Mouse (Mus musculus) C2C12 (cell line): Measurements from ENCODE around the gene Shisal1. TPM values are rescaled to one million over a fixed set of nuclear protein-coding genes. Genes with fewer than 3 reads are reported as not detected.

ENCODE experiments used
- H3K27me3 ChIP-seq: one replicate; pipeline ENCODE4 v1.6.1; 2011; ENCODE audit not compliant: control insufficient read depth, insufficient read depth, insufficient read length
- H3K36me3 ChIP-seq: one replicate; pipeline ENCODE4 v1.6.1; 2011; ENCODE audit not compliant: control insufficient read depth, insufficient read depth
- H3K4me3 ChIP-seq: one replicate; pipeline ENCODE4 v1.5.1; 2011; ENCODE audit warnings: mild to moderate bottlenecking, control low read depth; ENCODE audit not compliant: poor library complexity, insufficient read depth, severe bottlenecking
- H3K79me2 ChIP-seq: one replicate; pipeline ENCODE4 v1.6.1; 2011; ENCODE audit not compliant: control insufficient read depth, insufficient read depth
- H3K79me3 ChIP-seq: one replicate; pipeline ENCODE4 v1.6.1; 2011; ENCODE audit warnings: low read depth, control low read depth
- H3ac ChIP-seq: one replicate; pipeline ENCODE3; 2011; ENCODE audit warnings: low read depth; ENCODE audit not compliant: control insufficient read depth, insufficient read length
- CEBPB ChIP-seq: IDR thresholded peaks from one replicate; pipeline ENCODE4 v1.6.1; 2011; ENCODE audit warnings: low read depth, mild to moderate bottlenecking, control low read depth, moderate library complexity
- CTCF ChIP-seq: IDR thresholded peaks from one replicate; pipeline ENCODE4 v1.5.1; 2011; ENCODE audit not compliant: control insufficient read depth, insufficient read depth, insufficient read length
- FOSL1 ChIP-seq: IDR thresholded peaks from one replicate; pipeline ENCODE4 v1.8.0; 2011; ENCODE audit warnings: mild to moderate bottlenecking, low read length; ENCODE audit not compliant: poor library complexity, insufficient read depth, severe bottlenecking
- MAX ChIP-seq: IDR thresholded peaks from one replicate; pipeline ENCODE4 v1.6.1; 2011; ENCODE audit warnings: mild to moderate bottlenecking, control low read depth
- MYOD1 ChIP-seq: IDR thresholded peaks from one replicate; pipeline ENCODE4 v1.6.1; 2011; ENCODE audit warnings: low read depth; ENCODE audit not compliant: control insufficient read depth, insufficient read length
- MYOG ChIP-seq: IDR thresholded peaks from one replicate; pipeline ENCODE4 v1.6.1; 2011; ENCODE audit not compliant: control insufficient read depth, insufficient read length; ENCODE audit errors: extremely low read depth
- USF1 ChIP-seq: IDR thresholded peaks from one replicate; pipeline ENCODE4 v1.6.1; 2011; ENCODE audit warnings: low read depth, mild to moderate bottlenecking, control low read depth, moderate library complexity
- polyA plus RNA-seq: library from polyadenylated mRNA; unstranded; fragments of >200 nt; fragmentation: generic; extraction: Trizol; gene quantifications from one replicate; pipeline ENCODE4 v1.2.1, GENCODE M21; 2012; ENCODE audit warnings: missing spikeins

Shisal1 gene
- polyA plus RNA-seq, 1 experiment: not detected

GRCm38 (mm10) chr15:84417592-84418265 lies 29.2 kb downstream of the Shisal1 start:
- Histone ChIP-seq H3K27me3 (peaks cover 35% of the 10 kb centered on the region), H3K79me3 (no peaks in the 10 kb centered on the region), H3K36me3 (no peaks in the 10 kb centered on the region)

GRCm38 (mm10) chr15:84417017-84417416 lies 29.9 kb downstream of the Shisal1 start:
- no peak overlapping the region for H3K4me3 ChIP-seq
- H3ac ChIP-seq: no peak overlapping the region
- no peaks in the 10 kb centered on the region for H3K79me2 ChIP-seq
- H3K79me3 ChIP-seq: no peaks in the 10 kb centered on the region
- TF ChIP-seq CTCF (no peak), CEBPB (no peak), MYOD1 (no peak), USF1 (no peak), FOSL1 (no peak), MYOG (no peak), MAX (no peak)
- H3K27me3 ChIP-seq: peaks cover 30% of the 10 kb centered on the region
- H3K36me3 ChIP-seq: no peaks in the 10 kb centered on the region

More at GRCm38 (mm10) chr15:84417592-84418265, 29.2 kb downstream of the Shisal1 start:
- Histone ChIP-seq H3K79me2 (no peaks in the 10 kb centered on the region), H3ac (no peak overlapping the region), H3K4me3 (no peak overlapping the region)
- no peak for TF ChIP-seq FOSL1
- no peak for TF ChIP-seq MYOD1
- TF ChIP-seq CTCF: no peak
- TF ChIP-seq CEBPB: no peak
- no peak for TF ChIP-seq MYOG
- TF ChIP-seq MAX: no peak
- no peak for TF ChIP-seq USF1

- Histone ChIP-seq H3K79me2 (no peaks in the 10 kb centered on the region), H3K79me3 (no peaks in the 10 kb centered on the region), H3ac (no peak overlapping the region), H3K36me3 (no peaks in the 10 kb centered on the region), H3K27me3 (peaks cover 6% of the 10 kb centered on the region), H3K4me3 (no peak overlapping the region)
- TF ChIP-seq CTCF (no peak), FOSL1 (no peak), MAX (no peak), CEBPB (no peak), USF1 (no peak), MYOD1 (no peak), MYOG (no peak)
These were observed 32.7 kb downstream of the Shisal1 start for GRCm38 (mm10) chr15:84414040-84414848.

GRCm38 (mm10) chr15:84412409-84412808 lies 34.5 kb downstream of the Shisal1 start:
- H3K27me3 ChIP-seq: peaks cover 14% of the 10 kb centered on the region
- H3K79me2 ChIP-seq: no peaks in the 10 kb centered on the region
- no peak overlapping the region for H3K4me3 ChIP-seq
- H3ac ChIP-seq: peak overlapping the region; percentile 2
- no peaks in the 10 kb centered on the region for H3K36me3 ChIP-seq
- TF ChIP-seq MYOD1: no peak
- peak; percentile 50 for TF ChIP-seq CEBPB
- TF ChIP-seq MYOG: no peak
- TF ChIP-seq FOSL1: peak; percentile 67
- peak; percentile 34 for TF ChIP-seq MAX
- TF ChIP-seq CTCF: no peak
- TF ChIP-seq USF1: no peak
- no peaks in the 10 kb centered on the region for H3K79me3 ChIP-seq

- Histone ChIP-seq H3K79me3 (no peaks in the 10 kb centered on the region), H3K4me3 (no peak overlapping the region), H3K27me3 (peaks cover 30% of the 10 kb centered on the region), H3K36me3 (no peaks in the 10 kb centered on the region), H3K79me2 (no peaks in the 10 kb centered on the region), H3ac (no peak overlapping the region)
- TF ChIP-seq CEBPB: no peak
- TF ChIP-seq CTCF: no peak
These were observed 36.8 kb downstream of the Shisal1 start for GRCm38 (mm10) chr15:84410052-84410451.

- Histone ChIP-seq H3K27me3 (peaks cover 37% of the 10 kb centered on the region), H3K79me2 (no peaks in the 10 kb centered on the region), H3K36me3 (no peaks in the 10 kb centered on the region), H3K79me3 (no peaks in the 10 kb centered on the region), H3ac (no peak overlapping the region), H3K4me3 (no peak overlapping the region)
- no peak for TF ChIP-seq CEBPB
- TF ChIP-seq MAX: no peak
- no peak for TF ChIP-seq CTCF
- no peak for TF ChIP-seq FOSL1
- no peak for TF ChIP-seq MYOG
- TF ChIP-seq MYOD1: no peak
- TF ChIP-seq USF1: no peak
These were observed 38.3 kb downstream of the Shisal1 start for GRCm38 (mm10) chr15:84408576-84408975.
